Mouse (Mus musculus): ENCODE data around the gene Vmn1r63.
"Not testable (repeated sequence)": the region's sequence is repeated elsewhere in the genome, so short reads cannot be mapped to it uniquely, and the experiment has no call there.

Vmn1r63 gene

DNA sequence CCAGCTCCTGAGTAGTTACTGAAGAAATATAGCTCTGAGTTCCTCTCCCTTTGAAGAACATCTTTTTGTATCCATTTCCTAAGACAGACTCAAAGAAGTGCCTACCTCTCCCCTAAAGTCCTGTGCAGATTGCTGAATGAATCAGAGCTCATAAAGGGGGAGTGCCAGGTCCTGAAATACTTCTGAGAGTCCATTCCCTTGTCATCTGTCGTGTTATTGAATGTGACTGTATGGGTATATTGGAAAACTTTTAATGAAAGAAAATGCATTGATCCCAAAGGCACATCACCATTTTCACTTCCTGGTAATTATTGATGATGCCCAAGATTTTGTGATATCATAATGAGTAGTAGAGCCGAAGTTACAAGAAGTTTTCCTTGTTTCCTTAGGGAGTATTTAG lies at the start of gene Vmn1r63:
Vmn1r63 (minus strand) TSS at position 101 of the 400 bp plus-strand sequence.
- DNase-seq, result not testable (repeated sequence)

All from thymus, adult 18-20 months (tissue).